Mouse (Mus musculus) small intestine, adult 2 months (tissue): ENCODE results near the gene Cdk7.

ENCODE experiments used
- CTCF ChIP-seq: fragments of 200-500 bp; IDR thresholded peaks from 2 replicates; pipeline ENCODE4 v1.5.1; 2012; ENCODE audit warnings: low read depth, mild to moderate bottlenecking, control low read depth, inconsistent platforms, low read length, moderate library complexity, mixed read lengths; ENCODE audit not compliant: insufficient replicate concordance, insufficient read length; ENCODE audit errors: extremely low read depth
- POLR2A ChIP-seq: fragments of 200-500 bp; IDR thresholded peaks from 2 replicates; pipeline ENCODE4 v1.6.1; 2012; ENCODE audit warnings: low read depth, mild to moderate bottlenecking, control low read depth, inconsistent platforms, low read length, moderate library complexity

DNA sequence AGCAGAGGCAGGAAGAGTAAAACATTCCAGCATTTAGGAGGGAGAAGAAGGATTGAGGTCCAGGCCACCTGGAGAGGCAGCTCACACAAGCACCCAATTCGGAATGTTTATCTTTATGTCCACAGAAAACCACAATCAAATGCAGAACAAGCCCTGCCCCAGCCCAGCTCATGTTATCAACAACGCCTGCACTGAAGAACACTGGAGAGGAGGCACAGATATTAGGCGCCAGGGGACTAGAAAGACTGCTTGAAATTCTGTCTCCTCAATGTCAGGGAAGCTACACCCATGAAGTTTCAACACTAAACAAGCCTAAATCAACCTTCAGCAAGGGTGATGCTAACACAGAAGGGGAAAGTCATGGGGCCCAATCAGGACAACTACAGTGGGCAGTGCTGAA lies 46.8 kb upstream of the Cdk7 start:
- TF ChIP-seq POLR2A (no peak), CTCF (no peak)
